Mouse (Mus musculus): ENCODE measurements at regions not wholly inside any gene's neighbourhood (a gene's known extent, or its start where the extent isn't known, plus 50 kb on each side); places are given as distances from the start of the nearest gene placed in this dataset.

- no peak for DNase-seq
Measured at GRCm38 (mm10) chr2:92544364-92545151, 54.9 kb upstream of the Chst1 start.

- no peak for DNase-seq
Measured at GRCm38 (mm10) chr2:92540841-92541240, 58.7 kb upstream of the Chst1 start.

GRCm38 (mm10) chr2:92531996-92532395 is 67.5 kb upstream of the Chst1 start:
- DNase-seq = no peak

- DNase-seq = no peak
Measured at GRCm38 (mm10) chr2:92530677-92531076, 68.8 kb upstream of the Chst1 start.

- no peak for DNase-seq
Measured at GRCm38 (mm10) chr2:92529670-92530322, 69.5 kb upstream of the Slc35c1 start.

GRCm38 (mm10) chr2:92529071-92529641 is 68.8 kb upstream of the Slc35c1 start:
- DNase-seq = peak; percentile 88

- DNase-seq = no peak
Measured at GRCm38 (mm10) chr2:92528119-92528830, 67.9 kb upstream of the Slc35c1 start.

GRCm38 (mm10) chr2:92526676-92527395 is 66.5 kb upstream of the Slc35c1 start:
- no peak for DNase-seq

- no peak for DNase-seq
Measured at GRCm38 (mm10) chr2:92525628-92526027, 65.3 kb upstream of the Slc35c1 start.

GRCm38 (mm10) chr2:92525062-92525623 is 64.8 kb upstream of the Slc35c1 start:
- DNase-seq = no peak

GRCm38 (mm10) chr2:92524346-92524905 is 64.1 kb upstream of the Slc35c1 start:
- no peak for DNase-seq

GRCm38 (mm10) chr2:92523321-92523895 is 63.1 kb upstream of the Slc35c1 start:
- DNase-seq = no peak

GRCm38 (mm10) chr2:92521527-92521926 is 61.2 kb upstream of the Slc35c1 start:
- no peak for DNase-seq

GRCm38 (mm10) chr2:92519396-92519795 is 59.1 kb upstream of the Slc35c1 start:
- no peak for DNase-seq

- DNase-seq = no peak
Measured at GRCm38 (mm10) chr2:92518891-92519290, 58.6 kb upstream of the Slc35c1 start.

GRCm38 (mm10) chr2:92514961-92515360 is 54.6 kb upstream of the Slc35c1 start:
- no peak for DNase-seq

GRCm38 (mm10) chr2:92511771-92512744 is 51.7 kb upstream of the Slc35c1 start:
- DNase-seq = no peak

All from cerebellum, postnatal 14 days (tissue).